Mouse (Mus musculus) CH12.LX (cell line): ENCODE data around the gene Zbtb41.

Experiments
- CTCF ChIP-seq, 2 experiments: IDR thresholded peaks in 1 of 2; conservative IDR thresholded peaks in 1 of 2; 2 replicates each; pipeline ENCODE4 v1.5.1; 2011 to 2012; ENCODE audit warnings: low read depth in 2 of 2, low read length in 2 of 2, improper control_type of control experiment in 1 of 2, inconsistent platforms in 1 of 2, mild to moderate bottlenecking in 1 of 2, moderate library complexity in 1 of 2
- E2F4 ChIP-seq: IDR thresholded peaks from 2 replicates; pipeline ENCODE4 v1.6.1; 2011; ENCODE audit warnings: low read depth, low read length, improper control_type of control experiment; ENCODE audit not compliant: insufficient replicate concordance
- ELF1 ChIP-seq: IDR thresholded peaks from 2 replicates; pipeline ENCODE4 v1.6.1; 2014; ENCODE audit warnings: low read depth, mild to moderate bottlenecking, inconsistent platforms, low read length, improper control_type of control experiment
- EP300 ChIP-seq: IDR thresholded peaks from 2 replicates; pipeline ENCODE4 v1.6.1; 2011; ENCODE audit warnings: low read length, improper control_type of control experiment
- HCFC1 ChIP-seq: IDR thresholded peaks from 2 replicates; pipeline ENCODE4 v1.6.1; 2012; ENCODE audit warnings: low read depth, mild to moderate bottlenecking, inconsistent platforms, low read length, improper control_type of control experiment
- MAX ChIP-seq: IDR thresholded peaks from 2 replicates; pipeline ENCODE4 v1.6.1; 2011; ENCODE audit warnings: low read length, improper control_type of control experiment
- MXI1 ChIP-seq: IDR thresholded peaks from 2 replicates; pipeline ENCODE4 v1.6.1; 2011; ENCODE audit warnings: mild to moderate bottlenecking, low read depth, low read length, improper control_type of control experiment
- NRF1 ChIP-seq: IDR thresholded peaks from 2 replicates; pipeline ENCODE4 v1.6.1; 2014; ENCODE audit warnings: low read depth, mild to moderate bottlenecking, inconsistent platforms, low read length, improper control_type of control experiment, moderate library complexity
- SIN3A ChIP-seq: IDR thresholded peaks from 2 replicates; pipeline ENCODE4 v1.6.1; 2012; ENCODE audit warnings: low read length, improper control_type of control experiment, inconsistent platforms
- TBP ChIP-seq: conservative IDR thresholded peaks from 2 replicates; pipeline ENCODE4 v1.6.1; 2011; ENCODE audit warnings: low read depth, low read length, improper control_type of control experiment
- UBTF ChIP-seq: IDR thresholded peaks from 2 replicates; pipeline ENCODE4 v1.6.1; 2012; ENCODE audit warnings: low read depth, mild to moderate bottlenecking, inconsistent platforms, low read length, improper control_type of control experiment, moderate library complexity

DNA sequence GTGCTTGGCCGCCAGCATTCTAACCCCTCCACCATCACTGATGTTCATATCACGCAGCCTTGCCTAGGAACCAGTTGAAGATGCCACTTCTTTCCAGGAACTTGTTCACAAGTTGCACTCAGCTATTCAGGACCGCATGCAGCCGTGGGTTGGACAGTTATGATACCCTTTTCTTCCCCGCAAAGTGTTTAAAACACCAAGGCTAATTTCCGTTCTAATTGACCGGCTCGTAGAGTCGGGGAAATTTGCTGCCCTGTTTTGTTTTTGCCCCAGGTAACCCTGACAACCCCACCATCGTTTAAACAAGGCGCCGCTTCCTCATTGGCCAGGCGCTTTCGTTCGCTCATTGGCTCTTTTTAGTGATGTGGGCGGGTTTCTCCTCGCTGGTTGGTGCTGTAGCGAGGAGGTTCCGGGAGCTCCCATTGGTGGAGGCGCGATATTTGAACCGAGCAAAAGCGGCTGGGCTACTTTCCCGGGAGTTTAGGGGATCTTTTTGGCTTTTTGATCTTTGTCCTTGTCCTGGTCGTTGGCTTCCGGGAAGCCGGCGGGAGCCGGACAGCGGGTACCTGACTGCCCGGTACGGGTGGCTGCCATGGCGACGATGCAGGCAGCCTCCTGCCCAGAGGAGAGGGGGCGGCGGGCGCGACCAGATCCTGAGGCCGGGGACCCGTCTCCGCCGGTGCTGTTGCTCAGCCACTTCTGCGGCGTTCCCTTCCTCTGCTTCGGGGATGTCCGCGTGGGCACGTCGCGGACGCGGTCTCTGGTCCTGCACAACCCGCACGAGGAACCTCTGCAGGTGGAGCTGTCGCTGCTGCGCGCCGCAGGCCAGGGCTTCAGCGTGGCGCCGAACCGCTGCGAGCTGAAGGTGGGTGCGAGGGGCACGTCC lies 32.5 kb downstream of the Zbtb41 start, which contains the start of gene Aspm:
- TF ChIP-seq HCFC1 (peak; percentile 54), SIN3A (peak; percentile 97), CTCF (conservative IDR thresholded peaks at IDR 0.05 in 1 of 2, IDR thresholded peaks at IDR 0.05 in 1 of 2; ENCODE audit: low read depth in 2 of 2, low read length in 2 of 2) (no peak), E2F4 (peak; percentile 90; the same call in 1 of the 2 replicates), MAX (no peak; the same call in none of the 2 replicates), MXI1 (peak; percentile 92), EP300 (no peak), UBTF (no peak; the same call in 1 of the 2 replicates), TBP (0 out of 2 replicates have a peak, but pooled peaks have one; percentile 61), NRF1 (0 out of 2 replicates have a peak, but pooled peaks have one; percentile 6), ELF1 (peak; percentile 76)
